Mouse (Mus musculus): ENCODE results near the gene Dnajc13.

- TF ChIP-seq CTCF (IDR thresholded peaks at IDR 0.05; ENCODE audit: low read depth): no peak
- no peak for TF ChIP-seq EP300 (IDR thresholded peaks at IDR 0.05; ENCODE audit: low read depth)
These were observed 41.6 kb upstream of the Dnajc13 start for GRCm38 (mm10) chr9:104304376-104304775.
